Mouse (Mus musculus) MEL (cell line): ENCODE measurements around the gene A3galt2. TPM values are rescaled to one million over a fixed set of nuclear protein-coding genes. Genes with fewer than 3 reads are reported as not detected.

ENCODE experiments used
- DNase-seq: peaks from one replicate; pipeline ENCODE4 v3.0.0; 2011; ENCODE audit warnings: low read depth, low spot score
- H3K27ac ChIP-seq: 2 replicates; pipeline ENCODE4 v1.5.1; 2012; ENCODE audit warnings: low read depth, mild to moderate bottlenecking, control low read depth, low read length, moderate library complexity; ENCODE audit not compliant: control insufficient read depth
- H3K27me3 ChIP-seq, 2 experiments: fragments of 150-350 bp in 1 of 2; sonication (generic) in 1 of 2; 2 replicates each; pipeline ENCODE4 v1.6.1; 2012; ENCODE audit warnings: low read length in 2 of 2, mild to moderate bottlenecking in 2 of 2, improper control_type of control experiment in 1 of 2, moderate library complexity in 1 of 2; ENCODE audit not compliant: insufficient read depth in 2 of 2, control insufficient read depth in 1 of 2
- H3K36me3 ChIP-seq, 2 experiments: 2 replicates each; pipeline ENCODE4 v1.6.1; 2012 to 2014; ENCODE audit warnings: low read length in 2 of 2, improper control_type of control experiment in 1 of 2, inconsistent platforms in 1 of 2, mild to moderate bottlenecking in 1 of 2; ENCODE audit not compliant: insufficient read depth in 2 of 2, control insufficient read depth in 1 of 2
- H3K4me1 ChIP-seq, 2 experiments: fragments of 150-350 bp in 1 of 2; sonication (generic) in 1 of 2; 2 replicates each; pipeline ENCODE4 v1.6.1; 2012; ENCODE audit warnings: low read length in 2 of 2, improper control_type of control experiment in 1 of 2, mild to moderate bottlenecking in 1 of 2; ENCODE audit not compliant: insufficient read depth in 2 of 2, control insufficient read depth in 1 of 2
- H3K4me3 ChIP-seq, 2 experiments: fragments of 150-350 bp in 1 of 2; sonication (generic) in 1 of 2; 2 replicates each; pipeline ENCODE4 v1.5.1; 2012; ENCODE audit warnings: low read depth in 2 of 2, low read length in 2 of 2, mild to moderate bottlenecking in 2 of 2, moderate library complexity in 2 of 2, control low read depth in 1 of 2, improper control_type of control experiment in 1 of 2; ENCODE audit not compliant: control insufficient read depth in 1 of 2, insufficient read depth in 1 of 2
- H3K79me2 ChIP-seq: 2 replicates; pipeline ENCODE4 v1.6.1; 2012; ENCODE audit warnings: mild to moderate bottlenecking, low read length, moderate library complexity; ENCODE audit not compliant: control insufficient read depth, poor library complexity, insufficient read depth
- H3K9ac ChIP-seq: 2 replicates; pipeline ENCODE4 v1.6.1; 2012; ENCODE audit warnings: low read depth, mild to moderate bottlenecking, control low read depth, low read length, moderate library complexity; ENCODE audit not compliant: control insufficient read depth, poor library complexity, severe bottlenecking
- H3K9me3 ChIP-seq: fragments of 150-350 bp; sonication (generic); replicated peaks from 2 replicates; pipeline ENCODE4 v1.6.1; 2012; ENCODE audit warnings: mild to moderate bottlenecking, low read length, improper control_type of control experiment, moderate library complexity; ENCODE audit not compliant: insufficient read depth
- CHD1 ChIP-seq: IDR thresholded peaks from 2 replicates; pipeline ENCODE4 v1.6.1; 2012; ENCODE audit warnings: low read depth, mild to moderate bottlenecking, inconsistent platforms, low read length, improper control_type of control experiment
- E2F4 ChIP-seq: IDR thresholded peaks from 2 replicates; pipeline ENCODE4 v1.6.1; 2011; ENCODE audit warnings: low read depth, low read length, improper control_type of control experiment, borderline replicate concordance
- EP300 ChIP-seq, 2 experiments: IDR thresholded peaks; 2 replicates each; pipeline ENCODE4 v1.6.1; 2011; ENCODE audit warnings: improper control_type of control experiment in 2 of 2, low read length in 2 of 2, low read depth in 1 of 2, mild to moderate bottlenecking in 1 of 2
- HCFC1 ChIP-seq: IDR thresholded peaks from 2 replicates; pipeline ENCODE4 v1.6.1; 2012; ENCODE audit warnings: low read depth, mild to moderate bottlenecking, inconsistent platforms, low read length, improper control_type of control experiment, moderate library complexity
- JUND ChIP-seq: IDR thresholded peaks from 2 replicates; pipeline ENCODE4 v1.6.1; 2011; ENCODE audit warnings: low read depth, mild to moderate bottlenecking, improper control_type of control experiment, low read length
- MAFK ChIP-seq: IDR thresholded peaks from 2 replicates; pipeline ENCODE4 v1.6.1; 2011; ENCODE audit warnings: low read depth, mild to moderate bottlenecking, low read length, improper control_type of control experiment, borderline replicate concordance
- MAX ChIP-seq: IDR thresholded peaks from 2 replicates; pipeline ENCODE4 v1.6.1; 2011; ENCODE audit warnings: low read length, improper control_type of control experiment
- NELFE ChIP-seq: IDR thresholded peaks from 2 replicates; pipeline ENCODE4 v1.6.1; 2011; ENCODE audit warnings: low read depth, low read length, improper control_type of control experiment
- NRF1 ChIP-seq: IDR thresholded peaks from 2 replicates; pipeline ENCODE4 v1.6.1; 2014; ENCODE audit warnings: low read depth, mild to moderate bottlenecking, inconsistent platforms, low read length, improper control_type of control experiment, moderate library complexity; ENCODE audit not compliant: poor library complexity, insufficient read depth, severe bottlenecking
- TBP ChIP-seq: IDR thresholded peaks from 2 replicates; pipeline ENCODE4 v1.8.0; 2011; ENCODE audit warnings: low read depth, low read length, improper control_type of control experiment
- USF1 ChIP-seq: IDR thresholded peaks from 2 replicates; pipeline ENCODE4 v1.6.1; 2014; ENCODE audit warnings: low read depth, mild to moderate bottlenecking, inconsistent platforms, low read length, improper control_type of control experiment, moderate library complexity
- ZC3H11A ChIP-seq: IDR thresholded peaks from 2 replicates; pipeline ENCODE4 v1.6.1; 2012; ENCODE audit warnings: low read depth, mild to moderate bottlenecking, inconsistent platforms, low read length, improper control_type of control experiment
- polyA plus RNA-seq, 2 experiments: library from polyadenylated mRNA; stranded (reverse) in 1 of 2; unstranded in 1 of 2; fragments of >175 nt in 1 of 2; fragments of >200 nt in 1 of 2; gene quantifications; 2 replicates each; pipeline versions ENCODE4 v1.2.1 to v1.2.4; 2012; ENCODE audit warnings: low replicate concordance in 2 of 2, low read depth in 1 of 2; ENCODE audit not compliant: insufficient read length in 2 of 2, insufficient read depth in 1 of 2, missing spikeins in 1 of 2
- total RNA-seq: library from RNA; depleted of rRNA; stranded (reverse); fragments of 300-350 nt; gene quantifications from 2 replicates; pipeline ENCODE4 v1.2.3, GENCODE M21; 2012

Gene A3galt2
- total and polyA plus RNA-seq, 3 experiments: 0.06 TPM; not detected in 2

- Histone ChIP-seq H3K27me3 (no peaks in the 10 kb centered on the region), H3K4me3 (no peak overlapping the region), H3K79me2 (no peaks in the 10 kb centered on the region), H3K9ac (no peak overlapping the region), H3K9me3 (no peaks in the 10 kb centered on the region), H3K36me3 (no peaks in the 10 kb centered on the region; a peak in 1 of 4 replicates), H3K27ac (no peak overlapping the region), H3K4me1 (no peaks in the 10 kb centered on the region)
- DNase-seq: no peak
- TF ChIP-seq MAFK (no peak), MAX (no peak)
Observed at GRCm38 (mm10) chr4:128782645-128783044, 27.5 kb downstream of the A3galt2 start.

GRCm38 (mm10) chr4:128784950-128785631 is 29.9 kb downstream of the A3galt2 start:
- Histone ChIP-seq H3K79me2 (no peaks in the 10 kb centered on the region), H3K4me1 (no peaks in the 10 kb centered on the region), H3K9me3 (no peaks in the 10 kb centered on the region), H3K4me3 (no peak overlapping the region), H3K27me3 (no peaks in the 10 kb centered on the region), H3K36me3 (no peaks in the 10 kb centered on the region; a peak in 1 of 4 replicates), H3K9ac (no peak overlapping the region), H3K27ac (no peak overlapping the region)
- TF ChIP-seq CHD1 (no peak), NRF1 (no peak), USF1 (peak; percentile 44; the same call in 1 of the 2 replicates), E2F4 (no peak)
- DNase-seq: no peak

- no peaks in the 10 kb centered on the region for H3K79me2 ChIP-seq
- no peak overlapping the region for H3K9ac ChIP-seq
- TF ChIP-seq TBP: no peak
- TF ChIP-seq EP300 (IDR thresholded peaks at IDR 0.05; ENCODE audit: low read depth in 1 of 2, low read length in 2 of 2): no peak
- no peak for TF ChIP-seq NELFE
- TF ChIP-seq HCFC1: no peak
- no peak for TF ChIP-seq NRF1
- no peak for TF ChIP-seq JUND
- no peak for TF ChIP-seq ZC3H11A
- no peaks in the 10 kb centered on the region for H3K9me3 ChIP-seq
- no peak overlapping the region for H3K4me3 ChIP-seq
- H3K27ac ChIP-seq: no peak overlapping the region
- no peaks in the 10 kb centered on the region for H3K4me1 ChIP-seq
- H3K36me3 ChIP-seq: no peaks in the 10 kb centered on the region; a peak in 1 of 4 replicates
- no peaks in the 10 kb centered on the region for H3K27me3 ChIP-seq
- no peak for DNase-seq
Observed at GRCm38 (mm10) chr4:128785921-128786654, 30.9 kb downstream of the A3galt2 start.
